Comparison of ENCODE assay signal across 7 mouse cellular contexts in the genomic region with DNA sequence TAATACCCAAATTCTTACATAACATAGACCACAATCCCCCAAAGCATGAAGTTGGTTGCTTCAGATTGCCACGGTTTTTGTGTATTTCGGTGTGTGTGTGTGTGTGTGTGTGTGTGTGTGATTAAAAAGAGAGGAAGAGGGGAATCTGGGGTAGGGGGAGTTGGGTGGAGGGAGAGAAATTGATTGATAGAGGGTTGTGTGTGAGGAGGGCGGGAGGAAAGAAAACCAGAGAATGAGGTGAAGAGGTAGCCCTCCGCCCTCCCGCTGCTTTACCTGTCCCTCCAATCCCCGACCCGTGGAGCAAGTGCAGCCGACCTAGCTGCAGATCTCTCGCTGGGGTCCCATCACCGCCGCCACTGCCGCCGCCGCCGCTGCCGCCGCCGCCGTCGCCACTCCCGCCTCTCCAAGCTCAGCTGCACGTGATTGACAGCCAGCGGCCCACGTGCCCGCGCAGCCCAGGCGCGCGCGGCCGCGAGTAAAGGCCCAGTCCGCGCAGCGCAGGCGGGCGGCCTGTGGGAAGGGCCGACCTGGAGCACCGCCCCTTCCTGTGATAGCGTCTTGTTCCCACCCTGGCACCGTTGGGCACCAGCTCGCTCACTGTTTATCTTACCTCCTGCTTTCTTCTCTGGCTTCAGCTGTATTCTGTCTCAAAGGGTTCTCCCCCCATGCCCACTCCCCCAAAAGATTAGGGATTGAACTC. TPM values are rescaled to one million over a fixed set of nuclear protein-coding genes. Genes with fewer than 3 reads are reported as not detected.
DNase-seq lines count a peak whose midpoint lies in the region; ATAC-seq and TF ChIP-seq lines count a peak whose summit lies in the region.

No protein-coding gene starts in this region.

- no peak for TF ChIP-seq EP300 in ES-Bruce4 (IDR thresholded peaks at IDR 0.05; ENCODE audit: insufficient read depth, low read depth, low read length)

- H3K27me3 ChIP-seq in ES-Bruce4 (ENCODE audit: control insufficient read depth, insufficient read depth, low read length, poor library complexity, severe bottlenecking): no peaks in the 10 kb centered on the region
- H3K27me3 ChIP-seq in hindbrain, embryonic 10.5 days (ENCODE audit: insufficient read depth, poor library complexity, severe bottlenecking): no peaks in the 10 kb centered on the region
- no peaks in the 10 kb centered on the region for H3K27me3 ChIP-seq in neural tube, embryonic 12.5 days (replicated peaks)

- no peaks in the 10 kb centered on the region for H3K36me3 ChIP-seq in ES-Bruce4 (ENCODE audit: control insufficient read depth, insufficient read depth, low read length, poor library complexity, severe bottlenecking)
- no peaks in the 10 kb centered on the region for H3K36me3 ChIP-seq in hindbrain, embryonic 10.5 days
- no peaks in the 10 kb centered on the region for H3K36me3 ChIP-seq in neural tube, embryonic 12.5 days

- H3K4me3 ChIP-seq in ES-Bruce4 (ENCODE audit: low read depth, low read length): peak overlapping the region; percentile 70
- peak overlapping the region; percentile 80 for H3K4me3 ChIP-seq in cortical plate, adult 2 months (ENCODE audit: insufficient read depth, low read length)
- peak overlapping the region; percentile 51 for H3K4me3 ChIP-seq in hindbrain, embryonic 10.5 days
- peak overlapping the region; percentile 43 for H3K4me3 ChIP-seq in neural tube, embryonic 12.5 days

- peak; percentile 74 for DNase-seq in R1 (ENCODE audit: low read depth, low spot score)
- peak; percentile 88 for DNase-seq in hindbrain, embryonic 10.5 days (ENCODE audit: low spot score)
- DNase-seq in left cerebral cortex, postnatal 36 days (ENCODE audit: low spot score in 2 of 2): peak; percentile 74 to 81
- no peak for DNase-seq in gastrocnemius, postnatal 14 days

- intact Hi-C loops in left cerebral cortex, postnatal 36 days (cut with DNase I): loop anchor here (5.0 kb wide), 1 partner anchor 133 kb away; no protein-coding TSS in a partner anchor
- intact Hi-C loops in gastrocnemius, postnatal 14 days (cut with DNase I; ENCODE audit: low total_unique reads): no loop called here

- no peaks in the 10 kb centered on the region for H3K9me3 ChIP-seq in ES-Bruce4 (replicated peaks; ENCODE audit: control insufficient read depth, insufficient read depth, low read length, poor library complexity, severe bottlenecking)
- no peaks in the 10 kb centered on the region for H3K9me3 ChIP-seq in hindbrain, embryonic 10.5 days
- no peaks in the 10 kb centered on the region for H3K9me3 ChIP-seq in neural tube, embryonic 12.5 days

- 3% methylated on average over 42 of the region's 42 CpGs for WGBS in hindbrain, embryonic 10.5 days
- 2% methylated on average over 42 of the region's 42 CpGs for WGBS in neural tube, embryonic 12.5 days

- 0 out of 2 replicates have a peak overlapping the region, but pooled peaks have one; percentile 32 for H3K27ac ChIP-seq in ES-Bruce4 (ENCODE audit: insufficient read depth, low read length)
- H3K27ac ChIP-seq in cortical plate, adult 2 months (ENCODE audit: insufficient read depth, low read length): peak overlapping the region; percentile 67; the same call in 1 of the 2 replicates
- H3K27ac ChIP-seq in hindbrain, embryonic 10.5 days: peak overlapping the region; percentile 71
- no peak overlapping the region for H3K27ac ChIP-seq in neural tube, embryonic 12.5 days

- no peaks in the 10 kb centered on the region for H3K4me1 ChIP-seq in ES-Bruce4 (ENCODE audit: control insufficient read depth, insufficient read depth, low read length)
- H3K4me1 ChIP-seq in cortical plate, adult 2 months (ENCODE audit: control insufficient read depth, insufficient read depth, low read length): peaks cover 4% of the 10 kb centered on the region
- H3K4me1 ChIP-seq in hindbrain, embryonic 10.5 days (replicated peaks): peaks cover 14% of the 10 kb centered on the region
- 0 out of 2 replicates have a peak, but pooled peaks cover 7% of the 10 kb centered on the region for H3K4me1 ChIP-seq in neural tube, embryonic 12.5 days

- no peak overlapping the region for H3K9ac ChIP-seq in ES-Bruce4 (ENCODE audit: low read depth, poor library complexity, severe bottlenecking)
- H3K9ac ChIP-seq in neural tube, embryonic 12.5 days: peak overlapping the region; percentile 40; the same call in 1 of the 2 replicates

- no peak for TF ChIP-seq POLR2A in ES-Bruce4 (IDR thresholded peaks at IDR 0.05; ENCODE audit: insufficient read depth, low read length)
- peak; percentile 60; the same call in 1 of the 2 replicates for TF ChIP-seq POLR2A in cortical plate, adult 2 months (IDR thresholded peaks at IDR 0.05; ENCODE audit: extremely low read depth, insufficient read depth, low read length)

- peak; percentile 97 for ATAC-seq in neural tube, embryonic 12.5 days (ENCODE audit: low FRiP score, low read depth)

- TF ChIP-seq CTCF in ES-Bruce4 (IDR thresholded peaks at IDR 0.05; ENCODE audit: low read depth, low read length): no peak
- TF ChIP-seq CTCF in cortical plate, adult 2 months (IDR thresholded peaks at IDR 0.05; ENCODE audit: extremely low read depth, insufficient read depth, low read length): no peak

- H3K4me2 ChIP-seq in neural tube, embryonic 12.5 days (replicated peaks): peak overlapping the region; percentile 70

RNA-seq across cellular contexts. Expression of a gene that starts 0.6 kb away (rescaled TPM):
- 4.0 and 5.0 TPM in 2 replicates for polyA plus RNA-seq in ES-Bruce4 (2011; ENCODE audit: insufficient read depth, insufficient read length, low read depth, missing spikeins)
- 514 and 528 TPM in 2 replicates for polyA plus RNA-seq in cortical plate, adult 2 months (2012; rRNA removed)
- polyA plus RNA-seq in hindbrain, embryonic 10.5 days (2016; fragmentation: Nextera tagmentation; extraction: Ambion mirVana): 11.2 and 19.3 TPM in 2 replicates
- 100 to 1,000 TPM; 442 to 571 TPM for total RNA-seq in left cerebral cortex, postnatal 36 days (2021)
- polyA plus RNA-seq in neural tube, embryonic 12.5 days (2016; fragmentation: Nextera tagmentation; extraction: Ambion mirVana): 27.9 and 28.1 TPM in 2 replicates
- not detected for total RNA-seq in gastrocnemius, postnatal 14 days (2021)

Comparison
In these comparisons a context has a peak if more than half of its experiments do, and no peak if none do; other contexts are left out.
1. RNA of a gene that starts 0.6 kb away (polyA plus RNA-seq): 514 to 528 TPM in cortical plate, adult 2 months; 27.9 to 28.1 TPM in neural tube, embryonic 12.5 days, 11.2 to 19.3 TPM in hindbrain, embryonic 10.5 days and 4.0 to 5.0 TPM in ES-Bruce4; every median in the first group is over 10 times any median in the second.
2. Peak in every context shown above with its lines, with median percentiles within 50 percentile points of each other: H3K4me3 ChIP-seq.